Mouse (Mus musculus) Patski (cell line): Measurements from ENCODE around the gene Aqr. TPM values are rescaled to one million over a fixed set of nuclear protein-coding genes. Genes with fewer than 3 reads are reported as not detected.

Source experiments
- ATAC-seq: fragments of 100-300 bp; one replicate; pipeline ENCODE4 v1.8.0; 2021
- CTCF ChIA-PET: fragments of 350-600 bp; sonication (Branson Sonifier 250); formaldehyde crosslinking; loops from one replicate; lab custom pipeline; 2022; ENCODE audit warnings: inconsistent platforms; lab: Charles Lee
- POLR2A ChIA-PET: fragments of 350-600 bp; sonication (Branson Sonifier 250); formaldehyde crosslinking; loops from one replicate; lab custom pipeline; 2022; ENCODE audit warnings: antibody characterized with exemption, inconsistent platforms; lab: Charles Lee
- DNase-seq: peaks from one replicate; pipeline ENCODE4 v3.0.0-alpha.2; 2011; ENCODE audit warnings: low read depth, low spot score
- H3K27me3 ChIP-seq: fragments of 371-371 bp; one replicate; pipeline ENCODE4 v1.5.1; 2021
- CTCF ChIP-seq: fragments of 100-300 bp; IDR thresholded peaks from one replicate; pipeline ENCODE4 v1.5.1; 2021
- in situ Hi-C: fragments of 300-500 bp; cut with MboI; formaldehyde crosslinking; loops from 3 replicates; pipeline ENCODE4 v1.11.1; 2018; ENCODE audit warnings: low pct_unique_long_range_greater_than_20kb, mixed read lengths
- polyA plus RNA-seq: library from polyadenylated mRNA; unstranded; gene quantifications from one replicate; pipeline ENCODE4 v1.2.3, GENCODE M21; 2021

The Aqr gene
- polyA plus RNA-seq, 1 experiment from 2014 or later: 30.9 TPM

DNA sequence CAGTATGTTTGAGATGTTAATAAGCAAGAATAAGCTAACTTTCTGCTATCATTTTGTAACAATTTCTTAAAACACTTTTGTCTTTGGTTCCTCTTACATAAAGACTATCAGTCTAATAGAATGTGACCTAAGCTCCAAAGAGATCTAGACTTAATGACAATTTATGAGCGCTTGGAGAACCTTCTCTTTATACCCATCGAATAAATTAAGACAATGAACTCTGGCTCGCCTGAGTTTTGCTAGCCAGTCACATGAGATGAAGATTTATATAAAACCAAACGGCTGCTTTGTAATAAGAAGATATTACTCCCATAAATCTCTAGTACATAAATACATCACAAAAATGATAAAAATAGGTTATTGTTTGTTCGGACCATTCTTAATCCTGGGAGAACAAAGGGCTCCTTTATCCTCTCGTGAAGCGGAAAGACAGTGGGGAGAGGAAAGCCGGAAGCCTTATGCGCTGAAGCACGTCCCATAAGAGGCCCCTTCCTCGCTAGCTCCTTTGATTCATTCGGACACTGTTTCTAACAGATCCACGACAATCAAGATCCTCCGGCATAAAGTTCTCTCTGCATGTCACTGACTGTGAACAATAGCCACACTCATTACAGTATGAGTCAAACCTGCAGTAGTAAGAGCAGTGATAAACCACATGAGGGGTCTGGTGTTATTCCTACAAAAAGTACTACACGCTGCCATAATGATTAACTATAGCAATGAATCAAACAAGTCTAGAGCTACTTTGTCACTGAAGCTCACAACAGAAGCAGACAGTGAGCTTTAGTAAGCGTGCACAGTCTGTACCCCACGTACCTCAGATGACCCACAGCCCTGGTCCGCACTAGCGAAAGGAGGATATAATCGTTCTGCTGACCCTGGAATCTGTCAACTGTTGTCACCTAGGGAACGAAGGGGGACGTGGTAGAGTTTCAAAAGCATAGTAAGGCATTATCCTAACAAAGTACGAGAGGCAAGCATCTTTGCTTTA, 79.2 kb downstream of the Aqr start:
- POLR2A ChIA-PET: no interaction called here
- DNase-seq: no peak

DNA sequence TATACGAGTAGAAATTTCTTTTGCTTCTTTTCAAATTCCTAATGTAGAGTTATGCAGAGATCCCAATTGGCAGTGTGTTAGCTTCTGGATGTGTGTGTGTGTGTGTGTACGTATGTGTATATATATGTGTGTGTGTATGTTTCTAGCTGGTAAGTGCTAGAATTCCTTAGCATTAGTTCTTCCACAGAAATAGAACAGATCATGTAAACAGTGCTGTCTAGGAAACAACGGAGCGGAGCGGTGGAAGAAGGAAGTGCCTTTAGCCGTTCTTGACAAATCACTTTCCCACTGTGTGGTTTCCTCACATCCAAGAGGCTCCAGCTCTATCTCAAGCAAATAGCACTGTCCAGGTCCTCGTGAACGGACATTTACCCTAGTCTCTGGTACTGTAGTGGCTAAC, 80.4 kb downstream of the Aqr start:
- ATAC-seq (no peak), DNase-seq (no peak)
- ChIA-PET POLR2A (interaction anchor here (0.8 kb wide), 1 partner anchor 208 kb away, joined by 3 read pairs; no protein-coding TSS in a partner anchor), CTCF (interaction anchor here (1.0 to 1.2 kb wide), 2 partner anchors 19 to 53 kb away, joined by 3 read pairs; no protein-coding TSS in a partner anchor)
- in situ Hi-C loops: no loop called here
- TF ChIP-seq CTCF: no peak
- H3K27me3 ChIP-seq: no peaks in the 10 kb centered on the region

More for the DNA sequence above, 79.2 kb downstream of the Aqr start:
- in situ Hi-C loops: no loop called here
- peak; percentile 76 for ATAC-seq
- no peak for TF ChIP-seq CTCF
- CTCF ChIA-PET: interaction anchor here (1.0 kb wide), 1 partner anchor 52 kb away, joined by 3 read pairs; no protein-coding TSS in a partner anchor
- H3K27me3 ChIP-seq: no peaks in the 10 kb centered on the region

GRCm38 (mm10) chr2:114102471-114102870, 84.4 kb downstream of the Aqr start:
- in situ Hi-C loops: no loop called here
- no peaks in the 10 kb centered on the region for H3K27me3 ChIP-seq
- CTCF ChIA-PET: interaction anchor here (0.7 to 1.5 kb wide), 3 partner anchors 9 to 13 kb away, joined by 3 to 4 read pairs (median 3); no protein-coding TSS in a partner anchor
- ATAC-seq (no peak), DNase-seq (no peak)
- POLR2A ChIA-PET: no interaction called here
- TF ChIP-seq CTCF: no peak

DNA sequence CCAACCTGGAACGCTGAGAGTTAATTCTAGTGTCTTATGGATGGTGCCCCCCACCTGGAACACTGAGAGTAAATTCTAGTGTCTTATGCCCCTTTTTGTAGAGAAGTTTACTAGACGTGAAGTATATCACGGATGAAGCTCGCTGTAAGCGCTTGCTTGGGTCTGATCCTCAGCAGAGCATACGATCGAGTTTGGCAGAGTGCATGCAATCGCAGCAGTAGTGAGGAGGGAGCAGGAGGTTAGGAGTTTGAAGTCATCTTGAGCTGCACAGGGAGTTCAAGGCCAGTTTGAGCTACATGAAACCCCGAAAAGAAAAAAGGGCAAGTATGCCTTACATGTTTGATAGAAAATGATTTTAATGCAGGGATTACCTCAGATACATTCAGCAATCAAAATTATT, 86.0 kb downstream of the Aqr start:
- ChIA-PET POLR2A (interaction anchor here (0.5 kb wide), 1 partner anchor 277 kb away, joined by 4 read pairs; no protein-coding TSS in a partner anchor), CTCF (no interaction called here)
- DNase-seq (no peak), ATAC-seq (no peak)
- H3K27me3 ChIP-seq: no peaks in the 10 kb centered on the region
- no peak for TF ChIP-seq CTCF
- in situ Hi-C loops: no loop called here

DNA sequence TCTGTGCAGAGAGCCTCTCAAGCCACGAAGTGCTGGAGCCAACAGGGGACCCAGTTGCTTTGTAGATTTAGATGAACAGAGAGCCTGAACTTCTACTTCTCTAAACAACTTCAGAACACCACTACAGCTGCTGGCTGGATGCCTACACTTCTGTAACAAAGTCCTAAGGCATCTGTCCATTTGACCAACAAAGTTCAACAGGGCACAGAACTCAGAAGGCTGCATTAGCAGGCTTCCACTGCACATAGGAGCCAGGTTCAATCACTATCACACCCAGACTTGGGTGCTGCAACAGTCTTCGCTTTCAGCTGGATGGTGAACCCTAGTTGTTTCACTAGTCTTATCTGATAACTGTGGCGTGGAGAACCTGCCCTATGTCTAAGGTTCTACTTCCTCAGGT, 87.0 kb downstream of the Aqr start:
- POLR2A ChIA-PET: interaction anchor here (0.6 kb wide), 1 partner anchor 221 kb away, joined by 3 read pairs; no protein-coding TSS in a partner anchor
- H3K27me3 ChIP-seq: no peaks in the 10 kb centered on the region

GRCm38 (mm10) chr2:114099109-114099508, 87.7 kb downstream of the Aqr start:
- TF ChIP-seq CTCF: no peak
- in situ Hi-C loops: no loop called here
- H3K27me3 ChIP-seq: no peaks in the 10 kb centered on the region
- no peak for ATAC-seq
- no peak for DNase-seq
- CTCF ChIA-PET: interaction anchor here (0.6 to 1.1 kb wide), 2 partner anchors 9 to 12 kb away, joined by 3 read pairs; no protein-coding TSS in a partner anchor
- POLR2A ChIA-PET: no interaction called here

More for the DNA sequence above, 87.0 kb downstream of the Aqr start:
- no peak for TF ChIP-seq CTCF
- DNase-seq (no peak), ATAC-seq (no peak)
- in situ Hi-C loops: no loop called here
- CTCF ChIA-PET: interaction anchor here (0.6 to 1.1 kb wide), 2 partner anchors 9 to 11 kb away, joined by 3 read pairs; no protein-coding TSS in a partner anchor

DNA sequence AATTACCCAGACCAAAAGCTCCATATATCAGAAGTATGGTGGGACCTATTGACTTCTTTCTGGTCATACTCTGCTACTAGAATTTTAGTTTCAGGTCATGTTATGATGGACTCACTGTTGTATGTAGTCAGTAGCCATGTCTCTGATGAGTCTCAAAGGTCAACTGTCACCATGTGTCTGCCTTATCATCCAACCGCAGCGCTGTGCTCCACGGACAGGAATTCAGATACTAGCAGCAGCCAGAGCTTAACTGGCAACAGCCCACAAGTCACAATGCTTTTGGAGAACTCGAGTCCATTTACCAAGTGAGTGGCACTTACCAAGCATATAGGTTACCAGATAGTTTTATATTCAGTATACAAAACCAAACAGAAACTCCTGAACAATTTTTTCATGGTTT, 89.2 kb downstream of the Aqr start:
- POLR2A ChIA-PET: no interaction called here
- no peak for TF ChIP-seq CTCF
- no peak for ATAC-seq
- DNase-seq: no peak
- H3K27me3 ChIP-seq: no peaks in the 10 kb centered on the region
- in situ Hi-C loops: no loop called here
- CTCF ChIA-PET: no interaction called here

GRCm38 (mm10) chr2:114096570-114096969, 90.3 kb downstream of the Aqr start:
- no peak for ATAC-seq
- in situ Hi-C loops: no loop called here
- DNase-seq: no peak
- CTCF ChIA-PET: interaction anchor here (1.2 kb wide), 1 partner anchor 40 kb away, joined by 3 read pairs; no protein-coding TSS in a partner anchor
- POLR2A ChIA-PET: interaction anchor here (0.8 kb wide), 1 partner anchor 10 kb away, joined by 3 read pairs; no protein-coding TSS in a partner anchor
- H3K27me3 ChIP-seq: no peaks in the 10 kb centered on the region
- TF ChIP-seq CTCF: no peak

DNA sequence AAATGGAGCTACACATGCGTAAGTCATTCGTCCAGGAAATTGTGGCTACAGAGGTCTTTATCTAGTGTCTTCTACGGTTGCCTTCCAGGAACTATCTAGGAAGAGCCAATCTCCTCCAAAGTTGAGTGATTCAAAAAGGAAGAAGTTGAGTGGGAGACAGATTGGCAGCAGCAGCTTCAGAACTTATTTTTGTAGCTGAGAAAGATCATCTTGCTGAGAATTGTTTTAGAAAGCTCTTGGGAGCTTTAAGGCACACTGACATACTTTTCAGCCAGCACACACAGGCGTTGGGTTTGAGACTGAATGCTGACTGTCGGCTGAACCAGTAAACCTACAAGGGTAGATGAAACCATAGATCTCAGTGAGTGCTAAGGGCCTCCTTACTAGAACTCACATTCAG, 91.5 kb downstream of the Aqr start:
- no peak for ATAC-seq
- no peak for TF ChIP-seq CTCF
- CTCF ChIA-PET: interaction anchor here (1.2 kb wide), 1 partner anchor 9 kb away, joined by 5 read pairs; no protein-coding TSS in a partner anchor
- POLR2A ChIA-PET: interaction anchor here (0.9 kb wide), 1 partner anchor 14 kb away, joined by 3 read pairs; no protein-coding TSS in a partner anchor
- in situ Hi-C loops: no loop called here
- DNase-seq: no peak
- H3K27me3 ChIP-seq: no peaks in the 10 kb centered on the region

GRCm38 (mm10) chr2:114094696-114095095, 92.1 kb downstream of the Aqr start:
- ChIA-PET POLR2A (interaction anchor here (0.7 kb wide), 1 partner anchor 51 kb away, joined by 3 read pairs; no protein-coding TSS in a partner anchor), CTCF (interaction anchor here (1.2 kb wide), 1 partner anchor 9 kb away, joined by 5 read pairs; no protein-coding TSS in a partner anchor)
- peak; percentile 45 for TF ChIP-seq CTCF
- ATAC-seq (peak; percentile 82), DNase-seq (no peak)
- no peaks in the 10 kb centered on the region for H3K27me3 ChIP-seq
- in situ Hi-C loops: no loop called here
